Comparison of ENCODE assay signal across 8 mouse cellular contexts in the genomic region with DNA sequence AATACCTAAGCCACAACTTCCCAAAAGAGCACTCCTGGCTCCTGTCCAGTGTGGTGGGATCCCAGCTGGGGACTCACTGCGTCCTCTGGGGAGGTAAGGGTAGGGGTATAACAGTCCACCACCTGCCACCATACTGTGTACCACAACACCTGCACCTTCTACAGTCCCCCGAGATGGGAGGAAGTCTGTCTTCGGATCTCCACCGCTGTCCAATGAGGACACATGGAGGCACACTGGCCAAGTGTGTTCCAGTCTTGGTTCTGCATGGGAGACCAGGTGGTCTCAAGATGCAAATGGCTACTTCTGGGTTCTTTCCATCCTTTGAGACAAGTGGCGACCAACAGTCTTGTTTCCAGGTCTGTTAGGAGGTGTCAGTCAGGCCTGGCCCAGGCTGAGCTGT. TPM values are rescaled to one million over a fixed set of nuclear protein-coding genes. Genes with fewer than 3 reads are reported as not detected.
A peak's percentile ranks its signal among the peaks of the same experiment; 100 is the strongest.
DNase-seq lines count a peak whose midpoint lies in the region; ATAC-seq and TF ChIP-seq lines count a peak whose summit lies in the region.
"Had no signal": no experiment of that assay in that cellular context is flagged by ENCODE, and none has a peak within 500 bp of the region (broad histone marks: within the 10 kb centered on the region; RNA-seq: fewer than 3 reads in every experiment).

No protein-coding gene starts in this region.

- TF ChIP-seq CTCF in intestine, postnatal 0 days (IDR thresholded peaks at IDR 0.05; ENCODE audit: low read depth): no peak
- TF ChIP-seq CTCF in E14TG2a.4 (conservative IDR thresholded peaks at IDR 0.05; ENCODE audit: low read length): no peak
- TF ChIP-seq CTCF in bone marrow macrophage, adult 2 months (IDR thresholded peaks at IDR 0.05; ENCODE audit: low read depth, low read length): no peak

- peaks cover 51% of the 10 kb centered on the region for H3K4me1 ChIP-seq in intestine, embryonic 15.5 days (replicated peaks)
- H3K4me1 ChIP-seq in intestine, postnatal 0 days (replicated peaks; ENCODE audit: control insufficient read depth, insufficient read depth, low read length): 0 out of 2 replicates have a peak, but pooled peaks cover 6% of the 10 kb centered on the region
- H3K4me1 ChIP-seq in E14TG2a.4 (replicated peaks; ENCODE audit: low read depth, low read length): peaks cover 84% of the 10 kb centered on the region
- H3K4me1 ChIP-seq in bone marrow macrophage, adult 2 months (ENCODE audit: control insufficient read depth, insufficient read depth, low read length): peaks cover 46% of the 10 kb centered on the region
- peaks cover 43% of the 10 kb centered on the region for H3K4me1 ChIP-seq in limb, embryonic 13.5 days

- DNase-seq in right cerebral cortex, postnatal 4 days: no peak

- TF ChIP-seq POLR2A in bone marrow macrophage, adult 2 months (IDR thresholded peaks at IDR 0.05; ENCODE audit: borderline replicate concordance, low read depth, low read length): no peak

- 61% methylated on average over 5 of the region's 5 CpGs for WGBS in intestine, embryonic 15.5 days
- WGBS in intestine, postnatal 0 days: 73% methylated on average over 5 of the region's 5 CpGs
- 50% methylated on average over 5 of the region's 5 CpGs for WGBS in limb, embryonic 13.5 days

- H3K27ac ChIP-seq in intestine, embryonic 15.5 days: 0 out of 2 replicates have a peak overlapping the region, but pooled peaks have one; percentile 22
- no peak overlapping the region for H3K27ac ChIP-seq in intestine, postnatal 0 days (ENCODE audit: low read depth, low read length)
- peak overlapping the region; percentile 28 for H3K27ac ChIP-seq in bone marrow macrophage, adult 2 months (ENCODE audit: insufficient read depth, low read depth, low read length)
- H3K27ac ChIP-seq in limb, embryonic 13.5 days: peak overlapping the region; percentile 33; the same call in 1 of the 2 replicates
- H3K27ac ChIP-seq: liver, embryonic 14.5 days had no signal

- H3K27me3 ChIP-seq in intestine, embryonic 15.5 days (replicated peaks): no peaks in the 10 kb centered on the region
- H3K27me3 ChIP-seq in intestine, postnatal 0 days (replicated peaks; ENCODE audit: control insufficient read depth, insufficient read depth, low read length): no peaks in the 10 kb centered on the region
- no peaks in the 10 kb centered on the region for H3K27me3 ChIP-seq in E14TG2a.4 (ENCODE audit: insufficient read depth, low read length)
- no peaks in the 10 kb centered on the region for H3K27me3 ChIP-seq in limb, embryonic 13.5 days

- no peak overlapping the region for H3K4me2 ChIP-seq in intestine, embryonic 15.5 days (replicated peaks)
- H3K4me2 ChIP-seq in intestine, postnatal 0 days (replicated peaks; ENCODE audit: low read depth): no peak overlapping the region
- no peak overlapping the region for H3K4me2 ChIP-seq in limb, embryonic 13.5 days (replicated peaks)

- H3K9ac ChIP-seq in intestine, embryonic 15.5 days: no peak overlapping the region
- H3K9ac ChIP-seq in intestine, postnatal 0 days (ENCODE audit: low read depth, low read length): no peak overlapping the region
- no peak overlapping the region; the same call in 1 of the 2 replicates for H3K9ac ChIP-seq in limb, embryonic 13.5 days
- H3K9ac ChIP-seq: liver, embryonic 14.5 days had no signal

- H3K4me3 ChIP-seq in intestine, embryonic 15.5 days (replicated peaks): no peak overlapping the region
- no peak overlapping the region for H3K4me3 ChIP-seq in intestine, postnatal 0 days (ENCODE audit: low read depth, low read length)
- H3K4me3 ChIP-seq in E14TG2a.4 (replicated peaks; ENCODE audit: low read length): peak overlapping the region; percentile 65; the same call in 1 of the 2 replicates
- H3K4me3 ChIP-seq in bone marrow macrophage, adult 2 months (ENCODE audit: insufficient read depth, low read length): no peak overlapping the region
- no peak overlapping the region for H3K4me3 ChIP-seq in limb, embryonic 13.5 days

- peaks cover 28% of the 10 kb centered on the region for H3K36me3 ChIP-seq in intestine, embryonic 15.5 days
- H3K36me3 ChIP-seq in intestine, postnatal 0 days (ENCODE audit: control insufficient read depth, insufficient read depth): peaks cover 40% of the 10 kb centered on the region
- H3K36me3 ChIP-seq in E14TG2a.4 (ENCODE audit: insufficient read depth, low read length): peaks cover 50% of the 10 kb centered on the region
- H3K36me3 ChIP-seq in limb, embryonic 13.5 days: peaks cover 43% of the 10 kb centered on the region

- H3K9me3 ChIP-seq in intestine, embryonic 15.5 days: no peaks in the 10 kb centered on the region
- H3K9me3 ChIP-seq in intestine, postnatal 0 days (ENCODE audit: control insufficient read depth): no peaks in the 10 kb centered on the region
- H3K9me3 ChIP-seq in E14TG2a.4 (ENCODE audit: low read length): no peaks in the 10 kb centered on the region
- H3K9me3 ChIP-seq in limb, embryonic 13.5 days: no peaks in the 10 kb centered on the region

- ATAC-seq in intestine, embryonic 15.5 days: no peak
- ATAC-seq in intestine, postnatal 0 days: no peak
- 0 out of 2 replicates have a peak, but pooled peaks have one; percentile 24 for ATAC-seq in limb, embryonic 13.5 days (ENCODE audit: low FRiP score, low read depth)
- no peak for ATAC-seq in erythroid progenitor cell, adult 5-6 weeks (replicated peaks; ENCODE audit: low FRiP score, poor library complexity, severe bottlenecking)

RNA-seq across cellular contexts. Expression of gene Ccdc97, which starts 7.7 kb away (rescaled TPM):
- 18.5 and 19.3 TPM in 2 replicates for polyA plus RNA-seq in intestine, embryonic 15.5 days (2015; fragmentation: Nextera tagmentation; extraction: Ambion mirVana)
- 15.9 and 16.5 TPM in 2 replicates for polyA plus RNA-seq in intestine, postnatal 0 days (2015; fragmentation: Nextera tagmentation; extraction: Ambion mirVana)
- polyA plus RNA-seq in bone marrow macrophage, adult 2 months (2012; ENCODE audit: insufficient read depth, insufficient read length, missing spikeins): 40.0 and 44.7 TPM in 2 replicates
- polyA plus RNA-seq in limb, embryonic 13.5 days (2015; fragmentation: Nextera tagmentation; extraction: Ambion mirVana): 22.0 and 24.6 TPM in 2 replicates
- total RNA-seq in erythroid progenitor cell, adult 5-6 weeks (2015; ENCODE audit: low replicate concordance): 28.1 and 29.9 TPM in 2 replicates
- total RNA-seq in erythroid progenitor cell, adult 5-6 weeks (2017; ENCODE audit: low replicate concordance): 13.9 and 34.8 TPM in 2 replicates

RNA-seq across cellular contexts. Expression of gene Tgfb1, which starts 24.4 kb away (rescaled TPM):
- polyA plus RNA-seq in intestine, embryonic 15.5 days (2015; fragmentation: Nextera tagmentation; extraction: Ambion mirVana): 2.3 and 2.5 TPM in 2 replicates
- 1.7 and 2.2 TPM in 2 replicates for polyA plus RNA-seq in intestine, postnatal 0 days (2015; fragmentation: Nextera tagmentation; extraction: Ambion mirVana)
- 287 and 354 TPM in 2 replicates for polyA plus RNA-seq in bone marrow macrophage, adult 2 months (2012; ENCODE audit: insufficient read depth, insufficient read length, missing spikeins)
- polyA plus RNA-seq in limb, embryonic 13.5 days (2015; fragmentation: Nextera tagmentation; extraction: Ambion mirVana): 1.7 and 2.4 TPM in 2 replicates
- 72.4 and 95.2 TPM in 2 replicates for total RNA-seq in erythroid progenitor cell, adult 5-6 weeks (2015; ENCODE audit: low replicate concordance)
- total RNA-seq in erythroid progenitor cell, adult 5-6 weeks (2017; ENCODE audit: low replicate concordance): 15.0 and 19.8 TPM in 2 replicates

RNA-seq across cellular contexts. Expression of gene B9d2, which starts 30.6 kb away (rescaled TPM):
- 22.4 and 23.7 TPM in 2 replicates for polyA plus RNA-seq in intestine, embryonic 15.5 days (2015; fragmentation: Nextera tagmentation; extraction: Ambion mirVana)
- 12.4 and 12.6 TPM in 2 replicates for polyA plus RNA-seq in intestine, postnatal 0 days (2015; fragmentation: Nextera tagmentation; extraction: Ambion mirVana)
- 18.3 and 19.2 TPM in 2 replicates for polyA plus RNA-seq in bone marrow macrophage, adult 2 months (2012; ENCODE audit: insufficient read depth, insufficient read length, missing spikeins)
- 25.8 and 29.0 TPM in 2 replicates for polyA plus RNA-seq in limb, embryonic 13.5 days (2015; fragmentation: Nextera tagmentation; extraction: Ambion mirVana)
- 8.4 and 8.6 TPM in 2 replicates for total RNA-seq in erythroid progenitor cell, adult 5-6 weeks (2015; ENCODE audit: low replicate concordance)
- 2.1 and 10.1 TPM in 2 replicates for total RNA-seq in erythroid progenitor cell, adult 5-6 weeks (2017; ENCODE audit: low replicate concordance)

RNA-seq across cellular contexts. Expression of gene Tmem91, which starts 36.2 kb away (rescaled TPM):
- polyA plus RNA-seq in intestine, embryonic 15.5 days (2015; fragmentation: Nextera tagmentation; extraction: Ambion mirVana): 1.9 and 2.4 TPM in 2 replicates
- 0.61 and 1.3 TPM in 2 replicates for polyA plus RNA-seq in intestine, postnatal 0 days (2015; fragmentation: Nextera tagmentation; extraction: Ambion mirVana)
- polyA plus RNA-seq in bone marrow macrophage, adult 2 months (2012; ENCODE audit: insufficient read depth, insufficient read length, missing spikeins): 0.87 TPM in 1 of 2 replicates, not detected in the other
- polyA plus RNA-seq in limb, embryonic 13.5 days (2015; fragmentation: Nextera tagmentation; extraction: Ambion mirVana): 3.7 and 4.9 TPM in 2 replicates
- not detected in 2 replicates for total RNA-seq in erythroid progenitor cell, adult 5-6 weeks (2015; ENCODE audit: low replicate concordance)
- 4.2 TPM in 1 of 2 replicates, not detected in the other for total RNA-seq in erythroid progenitor cell, adult 5-6 weeks (2017; ENCODE audit: low replicate concordance)

RNA-seq across cellular contexts. Expression of gene Hnrnpul1, which starts 43.4 kb away (rescaled TPM):
- 43.9 and 51.5 TPM in 2 replicates for polyA plus RNA-seq in intestine, embryonic 15.5 days (2015; fragmentation: Nextera tagmentation; extraction: Ambion mirVana)
- 32.1 TPM in 2 replicates for polyA plus RNA-seq in intestine, postnatal 0 days (2015; fragmentation: Nextera tagmentation; extraction: Ambion mirVana)
- polyA plus RNA-seq in bone marrow macrophage, adult 2 months (2012; ENCODE audit: insufficient read depth, insufficient read length, missing spikeins): 109 and 123 TPM in 2 replicates
- polyA plus RNA-seq in limb, embryonic 13.5 days (2015; fragmentation: Nextera tagmentation; extraction: Ambion mirVana): 62.6 and 63.5 TPM in 2 replicates
- total RNA-seq in erythroid progenitor cell, adult 5-6 weeks (2015; ENCODE audit: low replicate concordance): 186 and 195 TPM in 2 replicates
- total RNA-seq in erythroid progenitor cell, adult 5-6 weeks (2017; ENCODE audit: low replicate concordance): 179 and 256 TPM in 2 replicates

Comparison
In these comparisons a context has a peak if more than half of its experiments do, and no peak if none do; other contexts are left out.
1. RNA of gene Tgfb1, which starts 24.4 kb away (polyA plus RNA-seq): 287 to 354 TPM in bone marrow macrophage, adult 2 months; 1.7 to 2.4 TPM in limb, embryonic 13.5 days, 2.3 to 2.5 TPM in intestine, embryonic 15.5 days and 1.7 to 2.2 TPM in intestine, postnatal 0 days; every median in the first group is over 10 times any median in the second.